In genomic region chr11:62589391-62589790, GRCm38 (mm10) we compare ENCODE assay signal across 28 mouse cellular contexts.
"Had no signal": no experiment of that assay in that cellular context is flagged by ENCODE, and none has a peak within 500 bp of the region (broad histone marks: within the 10 kb centered on the region; RNA-seq: fewer than 3 reads in every experiment).

No protein-coding gene starts in this region.

- H3K4me2 ChIP-seq: heart, embryonic 11.5 days; heart, embryonic 13.5 days; heart, embryonic 15.5 days; hindbrain, embryonic 12.5 days; hindbrain, embryonic 14.5 days; intestine, embryonic 15.5 days; limb, embryonic 12.5 days; liver, embryonic 11.5 days; liver, embryonic 13.5 days had no signal

- H3K4me1 ChIP-seq: hindbrain, embryonic 12.5 days had no signal

- DNase-seq: gastrocnemius, adult 2 months; gastrocnemius, postnatal 10 days; gastrocnemius, postnatal 25 days; heart, adult 2 months; heart, postnatal 14 days; heart, postnatal 4 days; kidney, adult 2 months; kidney, adult 9 months; kidney, postnatal 14 days; kidney, postnatal 4 days; liver; liver, embryonic 13.5 days had no signal

- H3K27ac ChIP-seq: gastrocnemius, adult 2 months; heart, adult 2 months; heart, embryonic 13.5 days; heart, embryonic 15.5 days; hindbrain, embryonic 10.5 days; hindbrain, embryonic 12.5 days; hindbrain, embryonic 14.5 days; intestine, embryonic 15.5 days; kidney, postnatal 0 days; layer of hippocampus, adult 2 months; left cerebral cortex, adult 2 months; limb, embryonic 10.5 days; limb, embryonic 12.5 days; liver, embryonic 13.5 days had no signal

- H3K4me3 ChIP-seq: gastrocnemius, adult 2 months; heart, adult 2 months; heart, embryonic 13.5 days; heart, embryonic 15.5 days; hindbrain, embryonic 10.5 days; hindbrain, embryonic 12.5 days; intestine, embryonic 15.5 days; layer of hippocampus, adult 2 months; left cerebral cortex, adult 2 months; limb, embryonic 10.5 days; limb, embryonic 12.5 days; liver, embryonic 13.5 days had no signal

- H3K9me3 ChIP-seq: heart, embryonic 13.5 days; heart, embryonic 15.5 days; hindbrain, embryonic 10.5 days; hindbrain, embryonic 12.5 days; intestine, embryonic 15.5 days; limb, embryonic 10.5 days; limb, embryonic 12.5 days; liver, embryonic 13.5 days had no signal

- H3K9ac ChIP-seq: heart, embryonic 13.5 days; heart, embryonic 15.5 days; hindbrain, embryonic 12.5 days; hindbrain, embryonic 14.5 days; intestine, embryonic 15.5 days; limb, embryonic 12.5 days; liver, embryonic 13.5 days had no signal

- H3K36me3 ChIP-seq: heart, embryonic 15.5 days; intestine, embryonic 15.5 days; limb, embryonic 10.5 days; limb, embryonic 12.5 days had no signal

- H3K27me3 ChIP-seq: heart, embryonic 13.5 days; heart, embryonic 15.5 days; hindbrain, embryonic 12.5 days; intestine, embryonic 15.5 days; limb, embryonic 12.5 days; liver, embryonic 13.5 days had no signal

- ATAC-seq: hindbrain, embryonic 16.5 days; inflammation-experienced regulatory T-cells, adult 6 months; intestine, embryonic 15.5 days; intestine, postnatal 0 days had no signal
